Mouse (Mus musculus): Measurements from ENCODE around the gene Fat2. TPM values are rescaled to one million over a fixed set of nuclear protein-coding genes. Genes with fewer than 3 reads are reported as not detected.

Fat2 gene
- polyA plus RNA-seq, 1 experiment from 2014 or later, result 0.08 TPM

DNA sequence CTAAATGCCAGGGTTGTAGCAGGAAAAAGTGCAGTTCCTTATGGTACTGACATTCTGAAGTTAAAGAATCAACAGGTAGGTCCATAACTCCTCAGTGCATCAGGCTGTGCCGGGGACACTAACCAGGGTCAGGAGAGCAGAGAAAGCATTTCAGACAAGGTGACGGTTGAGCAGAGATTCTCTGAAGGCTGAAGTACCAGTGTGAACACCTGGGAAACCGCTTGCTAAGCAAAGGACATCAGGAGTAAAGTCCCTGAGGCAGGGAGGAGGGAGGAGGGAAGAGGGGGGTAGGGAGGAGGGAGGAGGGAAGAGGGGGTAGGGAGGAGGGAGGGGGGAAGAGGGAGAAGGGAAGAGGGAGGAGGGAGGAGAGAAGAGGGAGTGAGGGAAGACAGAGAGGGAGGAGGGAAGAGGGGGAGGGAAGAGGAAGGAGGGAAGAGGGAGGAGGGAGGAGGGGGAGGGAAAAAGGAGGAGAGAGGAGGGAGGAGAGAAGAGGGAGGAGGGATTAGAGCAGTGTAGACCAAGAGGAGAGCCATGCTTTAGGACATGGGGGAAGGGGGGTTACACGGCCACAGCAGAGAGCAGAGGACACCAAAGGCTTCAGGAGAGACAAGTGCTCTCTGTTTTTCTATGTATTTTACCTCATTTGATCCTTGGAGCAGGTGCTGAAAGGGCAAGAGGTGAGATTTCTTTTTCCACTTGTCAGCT lies 32.2 kb upstream of the Fat2 start:
- H3K9ac ChIP-seq (ENCODE audit: low read depth, low read length), result no peak overlapping the region
- ATAC-seq (ENCODE audit: low FRiP score), result no peak
- H3K4me1 ChIP-seq (replicated peaks; ENCODE audit: control insufficient read depth, insufficient read depth, low read length), result no peaks in the 10 kb centered on the region
- no peak overlapping the region for H3K4me2 ChIP-seq (replicated peaks; ENCODE audit: low read depth, low read length)
- no peaks in the 10 kb centered on the region for H3K9me3 ChIP-seq (ENCODE audit: control insufficient read depth, low read length)
- 66% methylated on average over 4 of the region's 4 CpGs for WGBS
- H3K36me3 ChIP-seq (ENCODE audit: control insufficient read depth, insufficient read depth, low read length), result no peaks in the 10 kb centered on the region
- H3K27ac ChIP-seq (ENCODE audit: low read depth, low read length), result no peak overlapping the region
- no peaks in the 10 kb centered on the region for H3K27me3 ChIP-seq (ENCODE audit: control insufficient read depth, insufficient read depth, low read length)
- no peak for DNase-seq (ENCODE audit: low spot score)
- H3K4me3 ChIP-seq (ENCODE audit: low read depth, low read length), result no peak overlapping the region

DNA sequence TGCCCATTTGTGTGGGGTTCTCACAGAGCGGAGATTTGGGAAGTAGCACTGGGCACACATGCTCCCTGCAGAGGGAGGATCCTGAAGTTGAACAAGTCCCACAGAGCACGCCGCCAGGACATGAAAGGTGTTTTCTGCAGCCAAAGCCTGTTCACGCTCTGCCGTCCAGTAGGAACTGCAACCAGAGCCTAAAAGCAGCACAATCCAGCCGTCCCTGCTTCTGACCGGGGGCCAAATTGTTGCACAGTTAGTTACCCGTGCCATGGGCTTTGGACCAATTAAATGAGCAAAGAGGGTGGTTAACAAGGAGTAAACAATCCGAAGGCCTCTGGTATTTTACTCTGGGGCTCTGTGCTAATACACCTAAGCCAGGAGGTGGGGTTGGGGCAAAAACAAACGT lies 31.4 kb upstream of the Fat2 start:
- H3K27me3 ChIP-seq (ENCODE audit: control insufficient read depth, insufficient read depth, low read length), result no peaks in the 10 kb centered on the region
- ATAC-seq (ENCODE audit: low FRiP score), result no peak
- H3K27ac ChIP-seq (ENCODE audit: low read depth, low read length), result no peak overlapping the region
- H3K4me1 ChIP-seq (replicated peaks; ENCODE audit: control insufficient read depth, insufficient read depth, low read length), result no peaks in the 10 kb centered on the region
- H3K9me3 ChIP-seq (ENCODE audit: control insufficient read depth, low read length), result no peaks in the 10 kb centered on the region
- H3K36me3 ChIP-seq (ENCODE audit: control insufficient read depth, insufficient read depth, low read length), result no peaks in the 10 kb centered on the region
- no peak overlapping the region for H3K4me3 ChIP-seq (ENCODE audit: low read depth, low read length)
- WGBS, result 74% methylated on average over 10 of the region's 10 CpGs
- H3K9ac ChIP-seq (ENCODE audit: low read depth, low read length), result no peak overlapping the region
- DNase-seq (ENCODE audit: low spot score), result no peak
- H3K4me2 ChIP-seq (replicated peaks; ENCODE audit: low read depth, low read length), result no peak overlapping the region

DNA sequence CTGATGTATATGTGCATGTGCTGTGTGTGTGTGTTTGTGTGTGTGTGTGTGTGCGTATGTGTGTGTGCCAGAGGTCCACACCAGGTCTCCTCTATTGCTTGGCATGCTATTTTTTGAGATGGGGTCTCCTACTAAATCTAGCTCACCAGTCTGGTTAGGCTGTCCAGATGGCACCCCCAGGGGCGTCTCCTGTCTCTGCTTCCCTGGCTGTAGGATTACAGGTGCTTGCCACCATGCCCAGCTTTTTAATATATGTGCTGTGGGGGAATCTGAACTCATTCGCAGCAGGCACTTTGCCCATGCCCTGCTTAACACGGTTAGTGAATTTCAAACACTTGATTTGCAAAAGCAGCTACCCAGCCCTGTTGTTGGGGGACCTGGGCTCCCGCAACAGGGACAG lies 29.5 kb upstream of the Fat2 start:
- DNase-seq (ENCODE audit: low spot score), result no peak
- no peak overlapping the region for H3K9ac ChIP-seq (ENCODE audit: low read depth, low read length)
- 83% methylated on average over 5 of the region's 5 CpGs for WGBS

DNA sequence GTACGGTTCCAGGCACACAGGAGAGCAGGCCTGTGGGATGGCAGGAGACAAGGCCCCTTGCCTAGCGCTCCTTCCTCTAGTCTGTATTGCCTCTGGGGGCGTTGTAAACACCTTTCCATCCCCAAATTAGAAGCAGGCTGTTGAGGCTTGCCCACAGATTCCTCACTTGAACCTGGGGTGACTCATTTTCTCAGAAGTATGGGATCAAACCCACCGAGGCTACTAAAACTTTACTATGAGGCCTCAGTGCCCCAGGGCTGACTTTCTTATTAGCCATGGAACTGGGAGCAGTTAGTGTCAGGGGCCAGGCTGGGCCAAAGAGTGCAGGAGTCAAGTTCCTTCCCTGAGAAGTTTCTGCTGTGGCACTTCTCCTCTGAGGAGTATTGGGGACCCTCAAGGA lies 28.9 kb upstream of the Fat2 start:
- H3K9ac ChIP-seq (ENCODE audit: low read depth, low read length), result no peak overlapping the region
- no peak overlapping the region for H3K4me3 ChIP-seq (ENCODE audit: low read depth, low read length)
- DNase-seq (ENCODE audit: low spot score), result no peak
- whole genome bisulfite sequencing, result 60% methylated on average over 4 of the region's 4 CpGs
- no peaks in the 10 kb centered on the region for H3K27me3 ChIP-seq (ENCODE audit: control insufficient read depth, insufficient read depth, low read length)
- no peak for ATAC-seq (ENCODE audit: low FRiP score)
- no peak overlapping the region for H3K27ac ChIP-seq (ENCODE audit: low read depth, low read length)
- no peak overlapping the region for H3K4me2 ChIP-seq (replicated peaks; ENCODE audit: low read depth, low read length)
- H3K4me1 ChIP-seq (replicated peaks; ENCODE audit: control insufficient read depth, insufficient read depth, low read length), result no peaks in the 10 kb centered on the region
- H3K36me3 ChIP-seq (ENCODE audit: control insufficient read depth, insufficient read depth, low read length), result no peaks in the 10 kb centered on the region
- H3K9me3 ChIP-seq (ENCODE audit: control insufficient read depth, low read length), result no peaks in the 10 kb centered on the region

More for the DNA sequence above, 29.5 kb upstream of the Fat2 start:
- Histone ChIP-seq H3K27ac (ENCODE audit: low read depth, low read length) (no peak overlapping the region), H3K4me3 (ENCODE audit: low read depth, low read length) (no peak overlapping the region), H3K27me3 (ENCODE audit: control insufficient read depth, insufficient read depth, low read length) (no peaks in the 10 kb centered on the region), H3K4me2 (replicated peaks; ENCODE audit: low read depth, low read length) (no peak overlapping the region), H3K4me1 (replicated peaks; ENCODE audit: control insufficient read depth, insufficient read depth, low read length) (no peaks in the 10 kb centered on the region), H3K36me3 (ENCODE audit: control insufficient read depth, insufficient read depth, low read length) (no peaks in the 10 kb centered on the region), H3K9me3 (ENCODE audit: control insufficient read depth, low read length) (no peaks in the 10 kb centered on the region)
- ATAC-seq (ENCODE audit: low FRiP score), result no peak

DNA sequence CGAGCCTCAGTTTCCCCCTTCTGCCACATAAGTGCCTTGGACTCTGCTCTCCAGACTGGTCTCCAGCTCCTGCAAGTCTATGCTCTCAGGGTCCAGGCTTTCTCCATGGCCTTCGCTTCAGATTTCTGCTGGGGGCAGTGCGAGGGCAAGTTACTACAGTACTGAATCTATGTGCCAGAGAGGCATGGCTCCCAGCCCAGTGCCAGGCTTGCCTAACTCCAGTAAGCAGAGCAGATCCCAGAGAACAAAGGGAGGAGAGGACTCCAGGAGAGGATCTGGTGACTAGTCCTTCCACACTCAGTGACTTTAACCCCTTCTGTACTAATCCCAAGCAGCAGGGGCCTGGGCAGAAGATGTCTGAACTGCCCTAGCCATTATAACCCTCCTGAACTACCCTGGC lies 28.3 kb upstream of the Fat2 start:
- Histone ChIP-seq H3K9me3 (ENCODE audit: control insufficient read depth, low read length) (no peaks in the 10 kb centered on the region), H3K4me2 (replicated peaks; ENCODE audit: low read depth, low read length) (no peak overlapping the region), H3K36me3 (ENCODE audit: control insufficient read depth, insufficient read depth, low read length) (no peaks in the 10 kb centered on the region), H3K27ac (ENCODE audit: low read depth, low read length) (no peak overlapping the region), H3K4me3 (ENCODE audit: low read depth, low read length) (no peak overlapping the region), H3K27me3 (ENCODE audit: control insufficient read depth, insufficient read depth, low read length) (no peaks in the 10 kb centered on the region), H3K9ac (ENCODE audit: low read depth, low read length) (no peak overlapping the region), H3K4me1 (replicated peaks; ENCODE audit: control insufficient read depth, insufficient read depth, low read length) (no peaks in the 10 kb centered on the region)
- no peak for ATAC-seq (ENCODE audit: low FRiP score)
- no peak for DNase-seq (ENCODE audit: low spot score)
- WGBS, result 86% methylated on average over 3 of the region's 3 CpGs

DNA sequence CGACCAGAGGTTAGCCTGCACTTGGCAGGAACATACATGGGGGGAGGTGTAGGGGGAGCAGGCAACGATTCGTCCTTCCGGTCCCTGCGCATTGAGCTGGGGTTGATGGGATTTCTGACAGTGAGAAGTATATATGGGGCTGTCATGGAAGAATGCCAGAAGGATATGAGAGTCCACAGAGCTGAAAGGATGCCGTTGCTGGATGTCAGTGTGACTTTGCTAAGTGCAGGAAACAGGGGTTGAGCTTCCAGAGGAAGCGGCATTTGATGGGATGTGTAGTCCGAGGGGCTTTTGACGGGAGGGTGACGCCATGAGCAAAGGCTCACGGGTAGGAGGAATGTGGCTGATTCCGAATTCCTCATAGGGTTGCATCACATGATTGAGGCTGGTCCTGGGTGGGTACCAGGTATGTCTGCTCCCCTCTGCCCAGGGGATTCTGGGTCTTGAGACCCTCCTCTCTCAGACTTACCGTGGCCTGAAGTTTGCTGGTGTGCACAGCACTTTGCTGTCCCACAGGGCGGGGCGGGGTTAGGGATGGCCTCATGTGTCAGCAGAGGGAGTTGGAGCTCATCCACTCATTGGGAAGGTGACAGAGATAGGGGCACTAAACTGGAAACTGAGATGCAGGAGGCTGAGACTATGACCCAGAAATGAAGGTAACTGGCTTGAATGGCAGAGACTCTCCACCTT lies 21.9 kb upstream of the Fat2 start:
- no peaks in the 10 kb centered on the region for H3K27me3 ChIP-seq (ENCODE audit: control insufficient read depth, insufficient read depth, low read length)
- H3K4me1 ChIP-seq (replicated peaks; ENCODE audit: control insufficient read depth, insufficient read depth, low read length), result no peaks in the 10 kb centered on the region
- no peak overlapping the region for H3K4me2 ChIP-seq (replicated peaks; ENCODE audit: low read depth, low read length)
- no peak overlapping the region for H3K4me3 ChIP-seq (ENCODE audit: low read depth, low read length)
- 83% methylated on average over 15 of the region's 15 CpGs for WGBS
- no peaks in the 10 kb centered on the region for H3K9me3 ChIP-seq (ENCODE audit: control insufficient read depth, low read length)
- no peak overlapping the region for H3K27ac ChIP-seq (ENCODE audit: low read depth, low read length)
- no peak for ATAC-seq (ENCODE audit: low FRiP score)
- H3K9ac ChIP-seq (ENCODE audit: low read depth, low read length), result no peak overlapping the region
- H3K36me3 ChIP-seq (ENCODE audit: control insufficient read depth, insufficient read depth, low read length), result no peaks in the 10 kb centered on the region
- no peak for DNase-seq (ENCODE audit: low spot score)

DNA sequence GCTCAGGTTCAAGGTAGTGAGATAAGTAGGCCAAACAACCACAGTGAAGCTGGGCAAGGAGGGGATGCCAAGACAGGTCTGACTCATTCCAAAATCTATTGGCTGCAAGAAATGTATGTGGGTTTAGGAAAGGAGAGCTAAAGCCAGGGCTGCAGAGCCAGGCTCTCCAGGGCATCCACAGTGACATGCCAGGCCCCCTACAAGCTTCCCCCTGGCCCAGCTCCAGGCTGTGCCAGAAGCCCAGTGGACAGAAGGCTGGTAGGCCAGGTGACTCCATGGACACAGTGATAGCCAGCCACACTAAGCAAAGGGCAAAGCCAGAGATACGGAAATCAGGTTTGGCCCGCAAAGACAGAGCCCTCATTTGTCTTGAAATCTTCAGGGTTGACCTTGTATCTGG lies 20.5 kb upstream of the Fat2 start:
- ATAC-seq (ENCODE audit: low FRiP score) (no peak), DNase-seq (ENCODE audit: low spot score) (no peak)
- Histone ChIP-seq H3K4me2 (replicated peaks; ENCODE audit: low read depth, low read length) (no peak overlapping the region), H3K4me1 (replicated peaks; ENCODE audit: control insufficient read depth, insufficient read depth, low read length) (no peaks in the 10 kb centered on the region), H3K4me3 (ENCODE audit: low read depth, low read length) (no peak overlapping the region), H3K27me3 (ENCODE audit: control insufficient read depth, insufficient read depth, low read length) (no peaks in the 10 kb centered on the region), H3K36me3 (ENCODE audit: control insufficient read depth, insufficient read depth, low read length) (no peaks in the 10 kb centered on the region), H3K9ac (ENCODE audit: low read depth, low read length) (no peak overlapping the region), H3K9me3 (ENCODE audit: control insufficient read depth, low read length) (no peaks in the 10 kb centered on the region), H3K27ac (ENCODE audit: low read depth, low read length) (no peak overlapping the region)
- WGBS, result 100% methylated on average over 2 of the region's 2 CpGs

DNA sequence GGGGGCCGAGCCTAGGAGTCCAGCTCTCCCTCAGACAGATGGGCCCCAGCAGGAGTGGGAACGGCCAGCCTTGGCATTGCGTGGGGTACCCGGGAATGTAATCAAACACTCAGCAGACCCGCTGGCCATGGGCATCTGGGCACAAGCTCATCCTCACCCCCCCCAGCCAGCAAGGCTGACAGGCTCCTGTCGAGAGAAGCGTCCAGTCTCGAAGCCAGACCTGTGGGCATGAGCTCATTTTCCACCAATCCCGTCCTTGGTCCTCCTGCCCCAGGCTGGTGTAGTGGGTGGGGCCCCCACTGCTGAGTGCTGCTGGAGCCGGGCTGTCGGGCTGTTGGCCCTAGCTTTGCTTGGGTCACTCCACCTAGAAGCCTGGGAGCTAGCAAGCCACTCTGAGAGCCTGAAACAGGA lies 5.6 kb upstream of the Fat2 start:
- ATAC-seq (ENCODE audit: low FRiP score), result no peak
- H3K9me3 ChIP-seq (ENCODE audit: control insufficient read depth, low read length), result no peaks in the 10 kb centered on the region
- no peak overlapping the region for H3K9ac ChIP-seq (ENCODE audit: low read depth, low read length)
- no peaks in the 10 kb centered on the region for H3K27me3 ChIP-seq (ENCODE audit: control insufficient read depth, insufficient read depth, low read length)
- H3K4me3 ChIP-seq (ENCODE audit: low read depth, low read length), result no peak overlapping the region
- H3K4me1 ChIP-seq (replicated peaks; ENCODE audit: control insufficient read depth, insufficient read depth, low read length), result no peaks in the 10 kb centered on the region
- H3K36me3 ChIP-seq (ENCODE audit: control insufficient read depth, insufficient read depth, low read length), result no peaks in the 10 kb centered on the region
- WGBS, result 77% methylated on average over 11 of the region's 11 CpGs
- DNase-seq (ENCODE audit: low spot score), result no peak
- no peak overlapping the region for H3K27ac ChIP-seq (ENCODE audit: low read depth, low read length)
- no peak overlapping the region for H3K4me2 ChIP-seq (replicated peaks; ENCODE audit: low read depth, low read length)

DNA sequence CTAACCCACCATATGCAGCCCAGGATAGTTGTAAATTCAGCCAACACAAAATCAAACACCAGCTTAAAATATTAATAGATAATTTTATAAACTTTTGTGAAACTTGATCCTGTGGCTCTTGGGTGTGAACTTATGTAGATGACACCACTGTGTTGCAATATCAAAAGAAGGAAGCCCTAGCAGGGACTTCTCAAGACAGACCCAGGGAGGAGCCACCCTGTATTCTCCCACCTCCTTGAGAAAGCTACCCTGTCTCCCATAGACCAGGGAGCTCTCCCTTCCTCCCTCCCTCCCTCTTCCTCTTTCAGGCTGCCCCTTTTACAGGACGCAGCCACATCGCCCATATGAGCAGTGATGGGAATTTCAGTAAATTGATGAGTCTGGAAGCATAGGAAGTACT lies 4.4 kb upstream of the Fat2 start:
- Histone ChIP-seq H3K36me3 (ENCODE audit: control insufficient read depth, insufficient read depth, low read length) (no peaks in the 10 kb centered on the region), H3K4me3 (ENCODE audit: low read depth, low read length) (no peak overlapping the region)

More for the DNA sequence above, 4.4 kb upstream of the Fat2 start:
- no peaks in the 10 kb centered on the region for H3K27me3 ChIP-seq (ENCODE audit: control insufficient read depth, insufficient read depth, low read length)
- WGBS, result 74% methylated on average over 2 of the region's 2 CpGs
- DNase-seq (ENCODE audit: low spot score), result no peak
- H3K27ac ChIP-seq (ENCODE audit: low read depth, low read length), result no peak overlapping the region
- no peak overlapping the region for H3K9ac ChIP-seq (ENCODE audit: low read depth, low read length)
- no peaks in the 10 kb centered on the region for H3K9me3 ChIP-seq (ENCODE audit: control insufficient read depth, low read length)
- no peak overlapping the region for H3K4me2 ChIP-seq (replicated peaks; ENCODE audit: low read depth, low read length)
- ATAC-seq (ENCODE audit: low FRiP score), result no peak
- no peaks in the 10 kb centered on the region for H3K4me1 ChIP-seq (replicated peaks; ENCODE audit: control insufficient read depth, insufficient read depth, low read length)

All from hindbrain, embryonic 11.5 days (tissue).